Mouse (Mus musculus): ENCODE measurements around the gene Rnf144b.
A peak's percentile ranks its signal among the peaks of the same experiment; 100 is the strongest.

Rnf144b gene

DNA sequence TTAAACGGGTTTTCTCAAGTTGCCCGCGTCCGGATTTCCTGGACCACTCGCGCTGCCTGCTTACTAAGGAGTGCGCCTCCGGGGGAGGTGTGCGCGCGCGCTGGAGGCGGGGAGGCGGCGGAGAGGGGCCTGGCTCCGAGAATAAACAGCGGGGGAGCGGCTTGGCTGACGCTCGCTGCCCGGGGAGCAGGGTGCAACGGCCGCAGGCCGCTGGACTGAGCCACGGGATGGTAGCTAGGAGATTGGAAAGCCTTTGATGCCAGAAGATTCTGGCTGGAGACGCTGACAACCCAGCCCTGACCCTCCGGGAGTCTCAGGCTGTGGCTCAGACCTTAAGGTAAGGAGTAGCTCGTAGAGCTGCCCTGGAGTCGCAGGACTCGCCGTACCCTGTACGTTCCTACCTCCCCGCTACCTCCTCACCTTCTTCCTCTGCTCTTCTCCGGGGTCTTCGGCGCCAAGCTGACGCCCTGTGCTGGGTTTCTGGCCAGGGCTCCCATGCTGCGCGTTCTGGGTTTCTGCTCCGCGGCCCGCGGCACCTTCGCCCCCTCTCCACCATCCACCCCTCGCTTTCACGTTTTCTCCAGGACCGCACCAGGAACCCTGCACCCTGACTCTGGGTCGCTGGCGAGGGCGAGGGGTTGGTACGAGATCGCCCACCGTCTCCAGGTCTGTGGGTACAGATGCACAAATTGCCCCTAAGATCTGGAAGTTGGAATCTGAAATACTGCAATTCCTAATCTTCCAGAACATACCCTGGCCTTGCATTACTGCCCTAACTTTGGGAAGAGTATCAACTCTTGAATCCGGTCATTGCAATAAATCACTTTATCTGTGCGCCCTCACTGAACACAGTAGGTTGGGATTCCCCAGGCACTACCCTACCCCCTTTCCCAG is at the start of gene Rnf144b:
Rnf144b (plus strand) TSS at position 120 of the 894 bp plus-strand sequence.
- peak; percentile 26 for DNase-seq (ENCODE audit: low read depth, low spot score)

DNA sequence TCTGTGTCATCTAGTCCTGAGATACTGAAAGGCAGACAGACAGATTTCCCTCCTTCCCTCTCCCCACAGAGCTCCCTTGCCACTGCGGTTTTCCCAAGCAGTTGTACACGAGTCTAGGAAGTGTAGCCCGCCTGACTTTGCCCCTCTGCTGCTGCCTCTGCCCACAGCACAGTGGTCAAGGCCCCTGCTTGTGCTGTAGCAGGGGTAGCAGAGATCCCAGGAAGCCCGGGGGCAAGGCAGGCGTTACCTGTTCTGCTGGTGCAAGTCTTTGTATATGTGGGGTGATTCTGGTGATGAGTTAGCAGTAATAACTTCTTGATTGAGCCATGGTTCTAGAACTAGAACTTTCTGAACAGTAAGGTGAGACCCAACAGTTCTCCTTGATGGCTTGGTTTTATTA is 46.3 kb upstream of the Rnf144b start:
- DNase-seq (ENCODE audit: low read depth, low spot score) = no peak

DNA sequence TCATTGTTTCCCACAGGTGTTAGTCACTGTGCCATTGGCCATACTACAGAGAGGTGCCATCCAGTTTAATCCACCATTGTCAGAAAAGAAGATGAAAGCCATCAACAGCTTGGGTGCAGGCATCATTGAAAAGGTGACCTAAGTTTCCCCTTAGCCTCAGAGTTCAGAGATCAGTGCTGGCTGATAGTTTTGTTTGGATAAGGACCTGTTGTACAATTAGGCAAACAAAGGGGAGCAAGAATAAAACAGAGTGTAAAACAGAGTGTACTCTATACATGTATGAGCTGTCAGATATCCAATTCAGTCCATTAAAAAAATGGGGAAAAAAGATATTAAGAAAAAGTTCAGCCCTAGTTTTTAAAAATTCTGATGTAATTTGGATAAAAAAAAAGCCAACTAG is 45.1 kb upstream of the Rnf144b start:
- no peak for DNase-seq (ENCODE audit: low read depth, low spot score)

DNA sequence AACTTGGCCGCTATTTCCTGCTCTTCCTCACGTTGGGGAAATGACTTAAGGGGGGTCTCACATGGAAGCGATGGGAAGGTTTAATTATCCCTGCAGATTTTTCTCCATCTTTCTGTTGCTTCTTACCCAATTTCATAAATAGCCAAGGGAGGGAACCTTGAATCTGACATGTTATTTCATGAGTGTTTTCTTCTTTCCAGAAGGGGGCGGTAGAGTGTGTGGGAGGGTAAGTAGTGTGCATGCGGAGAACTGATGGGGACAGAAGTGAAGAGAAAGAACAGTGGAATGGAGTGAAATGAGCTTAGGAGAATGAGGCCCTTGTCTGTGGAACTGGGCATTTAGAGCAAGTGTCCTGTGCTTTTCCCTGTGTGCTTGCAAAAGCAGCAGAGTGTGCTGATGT is 43.7 kb upstream of the Rnf144b start:
- peak; percentile 13 for DNase-seq (ENCODE audit: low read depth, low spot score)

DNA sequence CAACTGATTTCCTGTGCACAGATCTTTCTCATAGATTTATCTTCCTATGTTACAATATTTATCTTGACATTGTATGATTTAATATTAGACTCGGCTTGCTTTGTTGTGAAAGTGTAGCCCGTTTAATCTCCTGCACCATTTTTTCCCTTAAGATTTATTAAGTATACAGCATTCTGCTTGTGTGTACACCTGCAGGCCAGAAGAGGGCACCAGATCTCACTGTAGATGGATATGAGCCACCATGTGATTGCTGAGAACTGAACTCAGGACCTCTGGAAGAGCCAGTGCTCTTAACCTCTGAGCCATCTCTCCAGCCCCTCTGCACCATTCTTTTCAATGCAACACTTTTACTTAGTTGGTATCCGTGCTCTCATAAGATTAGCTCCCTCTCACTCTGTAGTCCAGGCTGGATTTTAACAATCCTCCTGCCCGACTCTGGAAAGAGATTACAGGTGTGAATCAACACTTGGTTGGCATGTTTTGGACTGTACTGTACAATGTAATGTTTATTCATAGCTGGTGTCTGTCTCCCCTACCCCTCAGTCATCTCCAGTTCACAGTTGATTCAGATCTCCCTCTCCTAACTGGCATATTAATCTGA is 41.5 kb upstream of the Rnf144b start:
- peak; percentile 14 for DNase-seq (ENCODE audit: low read depth, low spot score)

DNA sequence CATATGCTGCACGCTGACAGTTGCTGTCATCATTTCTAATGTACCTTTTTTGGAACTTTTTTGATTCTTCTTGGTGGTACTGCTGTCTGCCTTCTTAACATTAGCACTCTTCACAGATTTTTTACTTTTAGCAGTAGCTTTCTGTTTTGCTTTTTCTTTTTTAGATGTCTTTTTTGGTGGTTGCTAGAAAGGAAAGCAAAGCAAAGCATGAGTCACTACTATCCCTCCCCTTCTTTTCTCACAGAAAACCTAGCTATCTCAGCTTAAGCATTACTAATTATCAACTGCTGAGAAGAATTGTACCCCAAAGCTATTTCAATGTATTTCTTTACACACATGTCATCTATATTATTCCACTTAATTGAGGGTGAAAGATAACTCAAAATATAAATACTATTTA is 34.0 kb upstream of the Rnf144b start:
- DNase-seq (ENCODE audit: low read depth, low spot score) = no peak

DNA sequence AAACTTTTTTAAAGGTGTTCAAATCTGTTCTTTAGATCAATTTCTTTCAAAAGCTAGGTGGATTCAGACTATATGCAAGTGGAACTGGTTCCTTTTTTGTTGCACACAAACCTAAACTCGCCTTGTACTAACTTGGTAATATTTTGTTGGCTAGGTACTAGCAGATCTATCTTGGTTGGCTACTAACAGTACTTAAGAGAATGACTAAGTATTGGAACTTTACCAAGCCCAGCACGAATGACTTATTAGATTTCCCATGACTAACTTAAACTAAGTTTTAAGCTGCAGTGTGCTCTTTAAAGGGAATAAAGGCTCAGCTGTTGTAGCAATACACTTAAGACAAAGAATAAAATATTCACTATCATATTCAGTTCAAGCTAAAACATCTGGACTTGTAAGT is 33.2 kb upstream of the Rnf144b start:
- DNase-seq (ENCODE audit: low read depth, low spot score) = no peak

DNA sequence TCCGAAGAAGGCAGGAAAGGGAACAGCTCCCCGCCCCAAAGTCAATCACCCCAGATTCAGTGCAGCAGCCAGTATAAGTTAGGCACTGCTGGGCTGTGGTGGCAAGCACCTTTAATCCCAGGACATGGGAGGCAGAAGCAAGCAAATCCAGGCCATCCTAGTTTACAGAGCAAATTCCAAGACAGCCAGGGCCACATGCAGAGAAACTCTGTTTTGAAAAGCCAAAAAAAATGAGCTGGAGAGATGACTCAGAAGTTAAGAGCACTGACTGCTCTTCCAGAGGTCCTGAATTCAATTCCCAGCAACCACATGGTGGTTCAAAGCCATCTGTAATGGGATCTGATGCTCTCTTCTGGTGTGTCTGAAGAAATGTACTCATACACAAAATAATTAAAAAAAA is 28.7 kb upstream of the Rnf144b start:
- no peak for DNase-seq (ENCODE audit: low read depth, low spot score)

DNA sequence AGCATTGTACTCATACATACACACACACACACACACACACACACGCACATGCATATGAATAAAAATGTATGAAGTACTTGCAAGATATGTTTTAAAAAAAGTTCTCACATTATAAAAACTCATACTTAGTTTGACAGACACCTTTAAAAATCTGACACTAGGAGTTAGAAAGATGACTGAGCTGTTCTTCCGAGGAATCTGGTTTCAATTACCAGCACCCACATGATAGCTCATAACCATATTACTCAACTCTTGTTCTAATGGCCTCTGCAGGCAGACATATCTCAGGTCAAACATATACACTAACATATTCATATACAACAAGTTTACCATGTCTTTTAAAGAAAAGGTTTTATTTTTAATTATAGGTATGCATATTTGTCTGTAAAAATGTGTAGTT is 25.9 kb upstream of the Rnf144b start:
- no peak for DNase-seq (ENCODE audit: low read depth, low spot score)

DNA sequence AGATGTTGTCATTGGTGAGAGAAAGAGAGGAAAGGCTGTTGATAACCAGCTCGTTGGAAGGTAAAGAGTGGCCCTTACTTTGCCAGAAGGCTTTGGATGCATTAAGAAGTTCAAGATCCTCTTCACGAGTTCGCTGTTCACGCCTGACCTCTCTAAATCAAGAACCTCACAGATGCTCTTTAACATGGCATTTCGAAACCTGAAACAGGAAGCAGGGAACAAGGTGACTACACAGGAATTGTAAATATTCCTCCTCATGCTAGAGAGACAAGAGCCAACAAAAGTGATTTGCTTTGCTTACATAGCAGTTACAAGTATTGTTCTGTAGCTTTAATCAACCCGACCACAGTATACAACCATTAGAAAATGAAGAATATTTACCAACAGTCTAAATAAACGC is 23.2 kb upstream of the Rnf144b start:
- no peak for DNase-seq (ENCODE audit: low read depth, low spot score)

DNA sequence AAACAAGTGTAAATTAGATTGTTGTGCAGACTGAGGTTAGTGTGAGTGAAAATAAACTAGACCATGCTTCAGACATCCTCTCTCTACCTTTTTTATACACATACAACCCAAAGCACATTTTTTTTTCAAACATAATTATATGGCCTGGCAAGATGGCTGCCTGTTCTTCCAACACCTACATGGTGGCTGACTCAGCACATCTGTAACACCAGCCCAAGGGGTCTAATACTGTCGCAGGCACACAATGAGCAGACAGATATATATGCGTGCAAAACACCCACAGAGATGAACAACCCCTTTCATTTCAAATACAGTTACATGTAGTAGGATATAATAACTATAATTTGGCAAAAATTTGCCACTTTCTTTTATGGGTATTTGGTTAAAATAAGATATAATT is 21.9 kb upstream of the Rnf144b start:
- no peak for DNase-seq (ENCODE audit: low read depth, low spot score)

DNA sequence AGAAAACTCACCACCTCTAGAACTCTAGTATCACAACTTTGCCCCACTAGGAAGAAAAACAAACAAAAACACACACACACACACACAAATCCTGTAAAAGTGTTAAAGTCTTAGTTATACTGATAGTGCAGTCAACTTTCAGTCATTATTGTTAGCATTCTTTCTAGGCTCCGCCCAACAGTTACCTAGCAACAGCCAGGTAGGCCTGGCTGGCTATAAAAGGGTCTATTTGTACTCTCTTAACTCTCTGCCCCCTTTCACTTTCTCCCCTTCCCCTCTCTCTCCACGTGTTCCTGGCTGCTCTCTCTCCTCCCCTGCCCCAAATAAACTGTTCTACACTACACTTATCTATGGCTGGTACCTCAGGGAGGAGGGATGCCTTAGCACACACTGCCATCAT is 18.3 kb upstream of the Rnf144b start:
- DNase-seq (ENCODE audit: low read depth, low spot score) = peak; percentile 49

DNA sequence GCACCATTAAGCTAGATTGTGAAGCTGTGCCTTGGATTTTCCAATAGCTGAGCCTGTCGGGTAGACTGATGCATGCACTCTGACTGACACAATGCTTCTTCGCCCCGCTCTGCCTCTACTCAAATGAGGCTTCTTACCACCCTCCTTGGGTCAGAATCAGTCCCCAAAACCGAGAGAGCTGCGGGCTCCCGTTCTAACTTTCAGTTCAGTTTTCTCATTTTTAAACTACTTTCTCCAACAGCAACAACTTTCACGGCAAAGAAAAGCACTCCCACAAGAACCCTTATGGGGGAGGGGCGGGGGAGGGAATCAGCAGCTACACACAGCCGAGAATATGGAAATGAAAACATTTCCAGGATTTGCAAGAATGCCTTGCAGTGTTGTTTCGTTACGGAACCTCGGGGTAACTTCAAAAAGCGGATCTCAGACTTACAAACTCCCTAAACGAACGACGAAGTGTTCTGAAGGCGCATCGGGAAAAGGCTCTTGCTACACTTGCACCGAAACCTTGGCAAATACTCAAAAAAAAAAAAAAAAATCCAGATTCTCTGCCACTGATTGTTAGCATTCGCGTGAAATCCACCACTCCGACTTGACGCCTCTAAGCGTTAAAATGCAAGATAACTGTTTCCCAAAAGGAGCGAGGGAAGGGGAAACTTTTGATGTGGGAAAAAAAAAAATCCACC is 17.5 kb upstream of the Rnf144b start:
- peak; percentile 37 for DNase-seq (ENCODE audit: low read depth, low spot score)

DNA sequence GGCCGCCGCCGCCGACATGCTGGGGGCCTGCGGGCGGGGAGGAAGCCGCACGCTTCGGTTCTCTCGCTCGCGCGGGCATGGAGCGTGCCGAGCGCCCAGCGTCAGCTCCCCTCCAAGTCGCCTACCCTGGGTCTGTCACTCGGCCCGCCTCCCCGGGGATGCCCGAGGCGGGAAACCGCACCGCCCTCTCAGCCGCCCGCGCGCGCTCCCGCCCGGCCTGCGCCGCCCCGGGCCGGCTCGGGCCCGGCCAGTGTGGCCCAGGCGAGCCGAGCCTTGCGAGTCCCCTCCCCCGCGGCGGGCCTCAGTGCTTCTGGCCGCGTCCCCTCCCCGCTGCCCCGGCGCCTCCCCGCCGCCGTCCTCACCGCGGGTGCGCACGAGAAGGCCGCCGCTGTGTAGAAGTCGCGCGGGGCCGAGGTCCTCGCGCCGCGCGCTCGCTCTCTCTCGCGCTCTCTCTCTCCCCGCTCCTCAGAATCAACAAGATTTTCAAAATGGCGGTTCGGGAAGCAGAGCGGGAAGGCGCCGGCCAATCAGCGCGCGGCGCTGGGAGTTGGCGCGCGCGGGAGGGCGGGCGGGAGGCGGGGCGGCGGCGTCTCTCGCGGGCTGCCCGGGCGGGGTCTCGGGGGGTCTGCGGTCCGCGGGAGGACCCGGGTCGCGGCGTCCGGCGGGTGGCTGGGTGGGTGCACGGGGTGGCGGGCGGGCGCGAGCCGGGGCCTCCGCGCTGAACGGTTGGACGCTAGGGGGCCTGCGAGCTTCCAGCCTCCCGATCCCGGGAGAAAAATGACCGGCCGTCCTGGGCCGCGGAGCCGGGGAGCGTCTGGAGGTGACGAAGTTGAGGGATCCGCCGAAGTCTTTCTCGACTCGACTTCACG is 16.5 kb upstream of the Rnf144b start, which contains the start of gene Dek:
Dek (minus strand) TSS at position 491 of the 869 bp plus-strand sequence.
- peak; percentile 91 for DNase-seq (ENCODE audit: low read depth, low spot score)

DNA sequence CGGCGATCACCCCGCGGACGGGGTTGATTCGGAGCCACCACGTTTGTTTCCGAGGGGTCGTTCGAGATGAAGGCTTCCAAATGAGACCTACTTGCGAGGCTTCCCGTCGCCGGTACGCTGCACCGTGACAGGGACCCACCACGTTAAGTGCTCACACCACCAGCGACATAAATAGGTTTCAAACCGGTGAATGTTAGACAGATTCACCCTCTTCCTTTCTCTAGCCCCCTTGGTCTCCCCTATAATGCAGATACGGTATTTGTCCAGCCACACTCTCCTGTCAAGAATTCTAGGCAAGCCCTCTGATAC is 15.9 kb upstream of the Rnf144b start:
- no peak for DNase-seq (ENCODE audit: low read depth, low spot score)

DNA sequence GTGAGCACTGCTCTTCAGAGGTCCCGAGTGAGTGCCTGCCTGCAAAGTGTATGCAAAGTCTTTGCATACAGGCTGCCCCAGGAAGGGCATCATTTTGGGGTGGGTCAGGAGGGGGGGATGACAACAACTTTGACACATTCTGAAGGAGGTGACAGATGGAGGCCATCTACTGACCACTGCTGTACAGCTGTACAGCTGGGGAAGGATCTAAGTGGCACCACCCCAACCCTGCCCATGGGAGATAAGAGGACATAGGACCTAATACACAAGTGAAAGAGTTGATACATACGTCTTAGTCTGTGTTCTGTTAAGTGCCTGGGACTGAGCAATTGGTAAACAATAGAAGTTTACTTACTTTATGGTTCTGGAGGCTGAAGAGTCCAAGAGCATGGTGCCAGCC is 13.2 kb upstream of the Rnf144b start:
- DNase-seq (ENCODE audit: low read depth, low spot score) = no peak

DNA sequence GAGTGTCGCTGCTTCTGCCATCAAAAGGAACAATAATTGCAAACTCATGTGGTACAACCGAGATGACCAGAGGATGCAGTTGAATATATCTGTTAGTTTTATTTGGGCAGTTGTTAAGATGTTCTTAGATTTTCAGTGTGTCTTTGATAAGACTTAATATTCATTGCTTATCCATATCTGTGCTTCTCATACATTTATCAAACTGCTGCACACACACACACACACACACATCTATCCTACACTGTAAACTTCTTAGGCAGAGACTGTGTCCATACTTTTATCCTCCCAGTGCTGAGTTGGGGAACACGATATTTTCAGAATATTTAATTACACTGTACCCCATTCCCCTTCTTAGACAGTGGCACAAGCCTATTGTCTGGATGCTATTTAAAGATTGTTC is 11.3 kb upstream of the Rnf144b start:
- DNase-seq (ENCODE audit: low read depth, low spot score) = no peak

DNA sequence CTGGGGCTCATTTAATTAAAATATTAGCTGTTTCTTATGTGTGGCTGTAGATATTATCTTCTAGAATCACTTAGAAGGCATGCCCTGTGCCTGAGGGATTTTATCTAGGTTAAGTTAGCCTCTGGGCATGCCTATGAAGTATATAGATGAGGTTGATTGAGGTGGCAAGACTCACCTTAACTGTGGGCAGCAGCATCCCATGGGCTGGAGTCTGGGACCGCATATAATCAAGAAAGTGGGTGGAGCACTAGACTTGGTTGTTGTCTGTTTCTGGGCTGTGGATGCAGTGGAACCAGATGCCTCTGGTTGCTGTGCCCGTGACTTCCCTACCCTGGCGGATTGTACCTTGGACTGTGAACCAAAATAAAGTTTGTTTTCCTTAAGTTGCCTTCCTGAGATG is 10.4 kb upstream of the Rnf144b start:
- no peak for DNase-seq (ENCODE audit: low read depth, low spot score)

DNA sequence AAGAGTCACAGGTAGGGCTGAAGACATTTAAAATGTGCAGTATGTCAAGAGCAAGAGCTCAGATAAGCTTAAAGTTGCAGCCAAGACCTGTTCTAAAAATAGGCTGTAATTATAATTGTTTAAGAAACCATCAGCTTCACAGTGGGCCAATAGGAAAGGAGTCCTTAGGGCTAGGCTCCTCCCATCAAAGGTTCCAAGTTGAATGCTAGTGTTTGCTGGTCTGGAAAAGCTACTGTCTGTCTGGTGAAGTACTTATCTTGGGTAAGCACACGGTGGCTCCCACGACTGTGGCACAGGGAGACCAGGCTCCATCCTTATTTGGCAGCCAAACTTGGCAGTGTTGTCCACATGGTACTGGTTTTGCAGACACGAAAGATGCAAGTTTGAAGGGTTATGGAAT is 9.5 kb upstream of the Rnf144b start:
- DNase-seq (ENCODE audit: low read depth, low spot score) = no peak

DNA sequence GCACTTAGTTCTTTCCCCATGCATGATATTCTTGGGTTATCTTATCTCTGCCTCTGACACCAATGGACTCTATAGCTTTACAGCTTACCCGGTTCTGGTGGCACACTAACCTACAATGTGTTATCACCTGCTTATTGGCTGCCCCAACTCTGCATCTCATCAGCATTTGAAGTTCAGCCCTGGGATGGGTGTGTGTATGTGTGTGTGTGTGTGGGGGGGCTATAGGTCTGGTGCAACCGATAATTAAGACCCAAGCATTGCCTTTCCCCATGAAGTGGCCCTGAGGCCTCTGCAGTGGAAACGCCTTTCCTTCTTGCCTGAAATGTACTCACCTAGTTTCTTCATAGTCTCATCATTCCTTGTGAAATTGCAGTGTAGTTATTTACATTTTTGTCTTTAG is 6.5 kb upstream of the Rnf144b start:
- DNase-seq (ENCODE audit: low read depth, low spot score) = no peak

DNA sequence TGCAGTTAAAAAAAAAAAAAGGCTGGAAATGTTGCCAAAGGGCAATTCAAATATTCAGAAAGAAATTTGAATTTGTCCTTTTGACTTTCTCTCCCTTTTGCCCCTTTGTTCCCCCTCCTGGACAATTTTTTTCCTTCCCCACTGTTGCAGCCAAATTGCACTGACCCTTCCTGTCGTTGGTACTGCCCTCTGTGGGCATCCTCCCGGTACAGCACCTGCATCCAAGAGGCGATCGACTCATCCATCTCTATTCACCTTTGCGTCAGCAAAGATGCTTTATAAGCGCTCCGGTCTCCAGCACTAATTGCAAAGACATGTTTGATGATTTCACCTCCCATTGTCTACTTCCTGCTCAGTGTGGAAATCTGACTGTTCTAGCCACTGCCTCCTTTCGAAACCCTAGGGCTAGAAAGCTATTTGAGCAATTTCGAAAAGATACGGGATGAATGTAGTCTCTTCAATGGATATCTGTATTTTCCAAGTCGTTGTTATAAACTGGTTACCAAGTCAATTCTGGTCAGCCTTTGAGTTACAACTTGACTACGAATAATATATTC is 1.0 kb upstream of the Rnf144b start:
- no peak for DNase-seq (ENCODE audit: low read depth, low spot score)

DNA sequence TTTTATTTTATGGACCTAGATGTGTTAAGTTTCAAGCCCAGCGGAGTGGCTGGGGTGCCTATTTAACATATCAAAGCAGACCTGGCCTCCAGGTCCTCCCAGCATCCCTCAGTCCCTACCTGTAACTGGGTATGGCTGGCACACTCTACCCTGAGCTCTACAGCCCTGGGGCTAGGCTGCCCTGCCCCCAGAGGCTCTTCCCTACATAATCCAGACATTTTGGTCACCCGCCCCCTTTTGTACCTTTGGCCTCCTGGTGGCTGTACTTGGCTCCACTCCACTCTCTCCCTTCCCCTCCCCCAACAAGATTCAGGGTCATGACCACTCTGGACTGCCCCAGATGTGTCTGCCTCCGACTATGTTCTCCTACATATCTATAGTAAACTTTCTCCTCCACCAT is 2.0 kb downstream of the Rnf144b start:
- DNase-seq (ENCODE audit: low read depth, low spot score) = no peak
